Mouse (Mus musculus): ENCODE data around the gene Rbm43. TPM values are rescaled to one million over a fixed set of nuclear protein-coding genes. Genes with fewer than 3 reads are reported as not detected.

Rbm43 gene
- total RNA-seq (2021), result 10 to 100 TPM; 20.7 to 21.8 TPM
- long read RNA-seq, transcript Rbm43-201 (5 exons, 2,057 nt), result major isoform, 11 of 23 reads
- long read RNA-seq, partial matches to known transcripts, result 3 of 23 reads
- long read RNA-seq, other reads (novel, unspliced or antisense), result 9 of 23 reads

GRCm38 (mm10) chr2:51934574-51935334 is at the start of gene Rbm43:
Gene Rbm43, minus strand, starts transcription at chr2:51935163.
- DNase-seq (ENCODE audit: low spot score in 2 of 2), result peak; percentile 59 to 74

- DNase-seq (ENCODE audit: low spot score in 2 of 2), result no peak
Observed at GRCm38 (mm10) chr2:51982288-51982687, 47.3 kb upstream of the Rbm43 start.

DNA sequence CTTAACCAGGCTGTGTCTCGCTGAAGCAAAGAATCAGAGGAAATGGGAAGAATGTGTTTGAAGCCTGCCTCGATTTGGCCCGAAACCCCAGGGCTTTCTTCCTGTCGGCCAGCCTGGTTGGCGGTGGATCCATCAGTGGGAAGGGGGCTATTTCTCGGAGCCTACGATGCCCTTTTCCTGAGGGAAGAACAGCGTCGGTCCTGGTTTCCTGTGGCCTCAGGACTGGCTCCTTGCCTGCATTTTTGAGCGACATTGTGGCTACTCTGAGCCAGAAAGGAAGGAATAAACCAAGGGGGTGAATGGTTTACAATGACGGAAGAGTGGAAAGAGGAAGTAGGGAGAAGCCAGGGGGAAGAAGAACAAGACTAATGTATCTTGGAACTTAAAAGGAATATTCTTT is 46.7 kb upstream of the Rbm43 start:
- no peak for DNase-seq (ENCODE audit: low spot score in 2 of 2)

DNA sequence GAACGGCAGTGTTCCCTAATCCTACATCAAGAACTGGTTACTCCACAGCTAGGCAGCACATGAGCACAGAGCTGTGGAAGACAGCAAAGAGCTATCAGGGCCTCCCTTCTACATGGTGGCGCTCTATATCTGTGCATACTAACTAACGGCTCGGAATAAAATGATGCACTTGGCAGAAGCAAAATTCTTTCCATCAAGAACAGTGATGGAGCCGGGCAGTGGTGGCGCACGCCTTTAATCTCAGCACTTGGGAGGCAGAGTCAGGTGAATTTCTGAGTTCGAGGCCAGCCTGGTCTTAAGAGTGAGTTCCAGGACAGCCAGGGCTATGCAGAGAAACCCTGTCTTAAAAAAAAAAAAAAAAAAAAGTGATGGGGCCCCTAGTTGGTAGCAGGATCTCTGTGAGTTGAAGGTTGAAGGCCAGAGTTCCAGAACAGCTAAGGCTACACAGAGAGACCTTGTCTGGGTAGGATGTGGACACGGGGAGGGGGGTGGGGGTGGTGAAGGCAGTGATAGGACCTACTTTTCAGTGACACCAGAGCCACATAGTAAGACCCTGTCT is 38.5 kb upstream of the Rbm43 start, which contains the start of gene Nmi:
Gene Nmi, minus strand, starts transcription at position 85 of the 559 bp plus-strand sequence.
- peak in 1 of 2 experiments; percentile 12 for DNase-seq (ENCODE audit: low spot score in 2 of 2)

DNA sequence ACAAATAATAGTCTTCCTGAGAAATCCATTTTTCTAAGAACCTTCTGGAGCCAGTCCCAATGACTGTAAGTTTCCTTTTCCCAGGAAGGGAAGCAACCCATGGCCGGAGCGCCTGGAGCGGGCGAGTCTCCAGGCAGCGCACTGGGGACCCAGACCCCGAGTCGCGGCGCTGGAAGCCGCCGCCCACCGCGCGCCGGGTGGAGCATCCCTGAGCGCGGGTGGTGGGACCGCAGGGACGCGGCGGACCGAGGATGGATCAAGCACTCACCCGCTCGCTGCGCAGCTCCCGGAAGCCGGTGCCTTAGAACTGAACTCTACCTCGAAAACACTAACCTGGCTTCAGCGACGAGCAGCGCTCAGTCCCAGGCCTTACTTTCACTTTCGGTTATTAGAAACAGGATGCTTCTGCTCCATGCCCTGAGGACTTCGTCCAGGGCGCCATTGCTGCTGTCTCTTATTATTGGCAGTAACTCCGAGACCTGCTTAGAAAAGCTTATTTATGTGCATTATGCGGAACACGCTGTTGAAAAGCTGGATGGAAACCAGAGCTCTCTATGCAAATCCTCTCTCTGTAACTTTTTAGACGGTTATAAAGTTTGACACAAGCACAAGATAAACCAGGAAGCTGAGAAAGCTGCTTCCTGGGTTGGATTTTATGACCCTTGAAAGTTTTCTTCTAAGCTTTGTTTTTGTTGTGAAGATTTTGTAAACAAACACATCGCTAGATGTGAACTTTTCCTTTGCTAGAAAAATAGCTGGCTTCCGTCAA is 37.9 kb upstream of the Rbm43 start:
- peak; percentile 4 to 13 for DNase-seq (ENCODE audit: low spot score in 2 of 2)

DNA sequence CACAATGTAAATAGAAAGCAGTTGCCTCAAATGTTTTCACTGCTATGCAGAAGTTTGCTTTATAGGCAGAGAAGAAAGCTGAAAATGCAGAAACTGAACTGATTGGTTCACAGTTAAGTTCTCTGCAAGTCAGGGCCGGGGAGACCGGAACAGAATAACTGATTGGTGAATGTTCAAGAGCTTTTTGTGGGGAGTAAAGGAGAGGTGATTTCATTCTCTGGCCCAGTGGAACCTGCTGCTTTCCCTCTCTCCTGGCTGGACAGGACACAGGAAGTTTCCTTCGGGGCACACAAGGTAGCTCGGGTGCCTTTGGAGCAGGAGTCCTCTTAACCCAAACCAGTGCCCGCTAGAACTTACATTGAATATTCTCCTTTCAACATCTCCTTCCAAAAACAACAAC is 37.2 kb upstream of the Rbm43 start:
- no peak for DNase-seq (ENCODE audit: low spot score in 2 of 2)

GRCm38 (mm10) chr2:51970897-51971296 is 35.9 kb upstream of the Rbm43 start:
- DNase-seq (ENCODE audit: low spot score in 2 of 2), result no peak

DNA sequence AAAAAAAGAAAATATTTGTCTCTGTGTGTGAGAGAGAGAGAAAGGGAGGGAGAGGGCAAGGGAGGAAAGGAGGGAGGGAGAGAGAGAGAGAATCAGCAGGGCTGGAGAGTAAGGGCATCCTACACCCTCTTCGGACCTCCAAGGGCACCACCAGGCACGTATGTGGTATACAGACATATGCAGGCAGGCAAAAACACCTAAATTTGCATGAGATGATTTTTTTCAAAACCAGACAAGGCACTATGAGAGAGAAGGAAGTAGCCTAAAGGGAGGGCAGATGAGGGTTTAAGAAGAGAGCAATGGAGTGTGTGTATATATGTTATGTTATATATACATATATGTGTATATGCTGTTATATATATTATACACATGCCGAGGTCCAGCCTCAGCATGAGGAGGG is 32.3 kb upstream of the Rbm43 start:
- no peak for DNase-seq (ENCODE audit: low spot score in 2 of 2)

DNA sequence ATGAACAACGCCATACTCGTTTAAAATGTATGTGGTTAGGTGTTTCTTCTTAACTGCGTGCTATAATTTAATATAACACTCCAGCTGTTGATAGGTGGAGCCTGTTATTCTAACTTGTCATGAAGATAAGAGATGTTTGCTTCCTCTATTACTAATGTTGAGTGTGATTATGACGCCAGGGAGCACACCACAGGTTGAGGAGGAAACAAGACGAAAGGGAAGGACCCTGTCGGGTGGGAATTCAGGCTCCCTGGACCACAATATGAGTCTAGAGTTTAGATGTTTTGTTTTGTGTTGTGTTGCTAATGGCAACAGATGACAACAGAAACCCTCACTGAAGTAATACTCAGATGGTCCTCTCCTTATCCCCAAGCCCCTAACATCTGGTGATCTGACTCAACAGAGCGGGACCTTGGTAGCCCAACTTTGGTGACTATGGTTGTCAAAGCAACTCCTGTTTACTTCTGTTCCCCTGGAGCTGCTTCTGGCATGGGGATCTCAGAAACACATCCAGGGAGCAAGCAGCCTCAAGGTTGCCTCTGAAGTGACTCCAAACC is 18.8 kb upstream of the Rbm43 start:
- no peak for DNase-seq (ENCODE audit: low spot score in 2 of 2)

DNA sequence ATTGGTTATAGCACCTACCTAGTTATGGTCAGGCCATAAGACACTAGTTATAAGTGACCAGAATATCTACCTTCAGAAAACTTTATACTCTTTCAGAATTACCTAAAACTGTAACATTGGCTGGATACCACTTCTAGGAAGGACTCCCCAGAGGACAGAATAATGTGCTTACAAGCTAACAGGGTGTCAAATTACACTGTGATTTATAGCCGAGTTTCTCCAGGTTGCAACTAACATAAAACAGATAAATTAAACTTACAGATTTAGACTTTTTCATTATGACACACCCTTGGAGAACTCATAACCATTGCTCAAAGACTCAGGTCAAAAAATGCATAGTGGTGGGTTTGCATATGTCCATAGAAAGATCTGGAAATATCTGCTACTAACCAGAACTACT is 15.9 kb upstream of the Rbm43 start:
- DNase-seq (ENCODE audit: low spot score in 2 of 2), result no peak

DNA sequence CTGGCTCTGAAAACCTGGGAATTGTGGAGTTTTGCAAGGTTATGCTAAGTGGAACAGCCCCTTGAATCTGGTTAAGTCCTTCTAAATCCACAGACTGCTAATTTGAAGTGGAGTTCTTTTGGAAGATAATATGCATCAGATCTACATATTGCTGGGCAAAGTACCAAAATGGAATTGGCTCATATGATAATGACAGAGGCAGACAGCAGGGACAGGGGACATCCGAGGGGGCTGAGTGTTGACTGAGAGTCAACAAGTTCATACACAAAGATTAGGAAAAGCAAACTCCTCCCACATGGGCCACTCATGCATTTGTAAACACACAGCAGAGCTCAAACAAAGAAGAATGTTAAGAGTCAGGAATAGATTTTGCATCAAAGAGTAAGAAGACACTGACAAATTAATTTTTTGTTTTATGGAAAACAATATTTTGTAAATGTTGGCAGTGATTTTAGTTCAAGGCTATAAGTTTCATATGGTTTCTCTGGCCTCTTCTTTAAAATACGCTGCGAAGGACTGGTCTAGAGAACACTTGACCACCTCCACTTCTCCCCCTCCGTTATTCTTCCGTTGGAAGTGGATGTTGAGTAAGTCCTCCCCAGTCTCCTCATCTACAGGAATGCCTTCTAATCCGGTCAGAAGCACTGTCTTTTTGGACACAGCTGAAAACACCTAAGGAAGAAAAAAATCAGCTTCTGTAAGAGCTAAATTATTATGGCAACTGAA is 13.3 kb upstream of the Rbm43 start:
- no peak for DNase-seq (ENCODE audit: low spot score in 2 of 2)

DNA sequence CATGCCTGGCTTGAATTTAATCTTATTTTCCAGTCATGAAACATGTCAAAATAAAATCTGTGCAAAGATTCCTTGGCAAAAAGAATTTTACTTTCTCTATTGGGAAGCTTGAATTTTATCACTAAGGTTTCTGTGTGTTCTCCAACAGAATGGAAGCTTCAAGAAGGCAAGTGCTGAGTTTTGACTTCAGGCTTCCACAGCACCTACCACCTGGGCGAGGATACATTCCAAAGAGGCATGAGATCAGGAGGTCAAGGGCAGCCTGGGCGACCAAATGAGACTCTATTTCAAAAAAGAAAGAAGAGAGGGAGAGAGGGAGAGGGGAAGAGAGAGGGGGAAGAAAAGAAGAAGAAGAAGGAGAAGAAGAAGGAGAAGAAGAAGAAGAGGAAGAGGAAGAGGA is 10.8 kb upstream of the Rbm43 start:
- DNase-seq (ENCODE audit: low spot score in 2 of 2), result no peak

- DNase-seq (ENCODE audit: low spot score in 2 of 2), result no peak
Observed at GRCm38 (mm10) chr2:51941832-51942231, 6.9 kb upstream of the Rbm43 start.

DNA sequence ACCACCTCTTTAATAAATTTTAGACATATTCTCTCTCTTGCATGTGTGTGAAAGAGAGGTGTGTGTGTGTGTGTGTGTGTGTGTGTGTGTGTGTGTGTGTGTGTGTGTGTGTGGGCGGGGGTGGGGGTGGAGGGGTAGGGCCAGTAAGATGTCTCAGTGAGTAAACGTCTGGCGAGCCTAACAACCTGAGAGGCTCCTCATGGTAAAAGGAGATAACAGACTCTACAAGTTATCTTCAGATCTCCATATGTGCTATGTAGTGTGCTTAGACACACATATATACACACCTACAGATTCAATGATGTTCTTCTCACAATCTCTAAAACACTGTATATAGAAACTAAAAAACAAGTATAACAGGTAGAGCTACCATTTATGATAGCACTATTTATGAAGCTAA is 3.8 kb upstream of the Rbm43 start:
- no peak for DNase-seq (ENCODE audit: low spot score in 2 of 2)

- no peak for DNase-seq (ENCODE audit: low spot score in 2 of 2)
Observed at GRCm38 (mm10) chr2:51937004-51937403, 2.0 kb upstream of the Rbm43 start.

DNA sequence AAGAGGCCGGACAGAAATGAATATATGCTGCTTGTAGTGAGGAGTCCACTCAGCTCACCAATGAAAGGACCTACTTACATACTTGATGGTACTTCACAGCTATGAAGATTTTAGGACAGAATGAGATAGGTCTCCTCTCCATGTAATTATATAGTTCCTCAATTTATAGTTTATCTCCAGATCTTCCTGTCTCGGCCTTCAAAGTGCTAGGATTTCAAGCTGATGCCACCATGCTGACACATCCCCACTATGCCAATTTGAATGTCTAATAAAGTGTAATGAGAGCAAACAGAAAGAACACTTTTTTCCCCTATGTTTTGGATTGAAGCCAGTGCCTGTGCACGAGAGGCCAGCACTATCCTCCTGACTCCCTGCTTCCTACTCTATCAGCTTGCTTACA is 1.6 kb upstream of the Rbm43 start:
- no peak for DNase-seq (ENCODE audit: low spot score in 2 of 2)

- DNase-seq (ENCODE audit: low spot score in 2 of 2), result no peak
Observed at GRCm38 (mm10) chr2:51935921-51936320, 958 bp upstream of the Rbm43 start.

- DNase-seq (ENCODE audit: low spot score in 2 of 2), result no peak
Observed at GRCm38 (mm10) chr2:51933341-51934134, 1.4 kb downstream of the Rbm43 start.

- DNase-seq (ENCODE audit: low spot score in 2 of 2), result no peak
Observed at GRCm38 (mm10) chr2:51931241-51931640, 3.7 kb downstream of the Rbm43 start.

Measured in layer of hippocampus, adult 18-20 months (tissue).